Mouse (Mus musculus) lung, postnatal 0 days (tissue): ENCODE measurements around the gene 1700015F17Rik.

ENCODE experiments used
- CTCF ChIP-seq: IDR thresholded peaks from 2 replicates; pipeline ENCODE4 v1.5.1; 2016; ENCODE audit warnings: antibody characterized with exemption, mild to moderate bottlenecking
- EP300 ChIP-seq: IDR thresholded peaks from 2 replicates; pipeline ENCODE4 v1.6.1; 2016; ENCODE audit warnings: antibody characterized with exemption, mild to moderate bottlenecking, control low read depth

- peak; percentile 37 for TF ChIP-seq CTCF
- TF ChIP-seq EP300: no peak
Observed at GRCm38 (mm10) chr5:5492163-5492562, 13.2 kb upstream of the 1700015F17Rik start.
